Mouse (Mus musculus) CH12.LX (cell line): ENCODE data around the gene Gm20431. TPM values are rescaled to one million over a fixed set of nuclear protein-coding genes. Genes with fewer than 3 reads are reported as not detected.

Experiments
- DNase-seq: peaks from one replicate; pipeline ENCODE4 v3.0.0-alpha.2; 2013; ENCODE audit errors: extremely low read depth
- H3K27ac ChIP-seq: 2 replicates; pipeline ENCODE4 v1.5.1; 2012; ENCODE audit warnings: low read depth, mild to moderate bottlenecking, control low read depth, moderate library complexity; ENCODE audit not compliant: insufficient read depth
- H3K27me3 ChIP-seq: replicated peaks from 2 replicates; pipeline ENCODE3; 2012; ENCODE audit warnings: inconsistent platforms
- H3K36me3 ChIP-seq, 2 experiments: replicated peaks in 1 of 2; 2 replicates each; pipeline versions ENCODE3 to v1.6.1; 2012; ENCODE audit warnings: inconsistent platforms in 1 of 2, low read length in 1 of 2, mild to moderate bottlenecking in 1 of 2, mixed read lengths in 1 of 2, moderate library complexity in 1 of 2; ENCODE audit not compliant: control insufficient read depth in 1 of 2, insufficient read depth in 1 of 2
- H3K4me1 ChIP-seq, 2 experiments: 2 replicates each; pipeline ENCODE4 v1.6.1; 2012; ENCODE audit warnings: inconsistent platforms in 1 of 2, moderate library complexity in 1 of 2; ENCODE audit not compliant: insufficient read depth in 2 of 2, control insufficient read depth in 1 of 2
- H3K4me2 ChIP-seq: 2 replicates; pipeline ENCODE4 v1.6.1; 2012; ENCODE audit warnings: low read depth, mild to moderate bottlenecking, control low read depth; ENCODE audit not compliant: poor library complexity, insufficient read depth, severe bottlenecking
- H3K4me3 ChIP-seq, 3 experiments: fragments of 150-350 bp in 1 of 3; sonication (generic) in 1 of 3; replicated peaks in 1 of 3; 2 replicates each; pipeline versions ENCODE3 to v1.5.1; 2011 to 2012; ENCODE audit warnings: low read depth in 2 of 3, low read length in 2 of 3, mild to moderate bottlenecking in 2 of 3, moderate library complexity in 2 of 3, control low read depth in 1 of 3, improper control_type of control experiment in 1 of 3, inconsistent platforms in 1 of 3, mixed read lengths in 1 of 3; ENCODE audit not compliant: poor library complexity in 1 of 3
- H3K79me2 ChIP-seq: replicated peaks from 2 replicates; pipeline ENCODE4 v1.6.1; 2012; ENCODE audit warnings: mild to moderate bottlenecking, moderate library complexity; ENCODE audit not compliant: control insufficient read depth, poor library complexity, insufficient read depth, severe bottlenecking; ENCODE audit errors: extremely low read depth
- H3K9ac ChIP-seq: 2 replicates; pipeline ENCODE4 v1.6.1; 2012; ENCODE audit warnings: low read depth, mild to moderate bottlenecking, control low read depth, moderate library complexity; ENCODE audit not compliant: insufficient read depth
- H3K9me3 ChIP-seq: replicated peaks from 2 replicates; pipeline ENCODE3; 2012; ENCODE audit warnings: low read length, inconsistent platforms, mixed read lengths
- E2F4 ChIP-seq: IDR thresholded peaks from 2 replicates; pipeline ENCODE4 v1.6.1; 2011; ENCODE audit warnings: low read depth, low read length, improper control_type of control experiment; ENCODE audit not compliant: insufficient replicate concordance
- JUN ChIP-seq: IDR thresholded peaks from 2 replicates; pipeline ENCODE4 v1.6.1; 2011; ENCODE audit warnings: low read depth, mild to moderate bottlenecking, low read length, improper control_type of control experiment, moderate library complexity; ENCODE audit not compliant: insufficient read depth
- MAFK ChIP-seq: IDR thresholded peaks from 2 replicates; pipeline ENCODE4 v1.6.1; 2011; ENCODE audit warnings: low read length, improper control_type of control experiment; ENCODE audit not compliant: insufficient replicate concordance
- POLR2A ChIP-seq: IDR thresholded peaks from 2 replicates; pipeline ENCODE4 v1.6.1; 2011; ENCODE audit warnings: low read depth, mild to moderate bottlenecking, improper control_type of control experiment, low read length
- SIN3A ChIP-seq: IDR thresholded peaks from 2 replicates; pipeline ENCODE4 v1.6.1; 2012; ENCODE audit warnings: low read length, improper control_type of control experiment, inconsistent platforms
- UBTF ChIP-seq: IDR thresholded peaks from 2 replicates; pipeline ENCODE4 v1.6.1; 2012; ENCODE audit warnings: low read depth, mild to moderate bottlenecking, inconsistent platforms, low read length, improper control_type of control experiment, moderate library complexity
- USF1 ChIP-seq: IDR thresholded peaks from 2 replicates; pipeline ENCODE4 v1.6.1; 2014; ENCODE audit warnings: low read depth, mild to moderate bottlenecking, inconsistent platforms, low read length, improper control_type of control experiment
- ZC3H11A ChIP-seq: IDR thresholded peaks from 2 replicates; pipeline ENCODE4 v1.6.1; 2012; ENCODE audit warnings: low read depth, mild to moderate bottlenecking, inconsistent platforms, low read length, improper control_type of control experiment
- ZMIZ1 ChIP-seq: IDR thresholded peaks from 2 replicates; pipeline ENCODE4 v1.6.1; 2012; ENCODE audit warnings: low read depth, mild to moderate bottlenecking, inconsistent platforms, low read length, improper control_type of control experiment
- dilution Hi-C: fragments of 300-500 bp; cut with MboI; formaldehyde crosslinking; loops from 2 replicates; pipeline ENCODE4 v1.14.3; 2020; ENCODE audit warnings: low sequenced_read_pairs; ENCODE audit not compliant: extremely low pct_unique_long_range_greater_than_20kb, extremely low pct_ligation_motif_present
- in situ Hi-C: fragments of 300-500 bp; cut with MboI; formaldehyde crosslinking; loops from 3 replicates; pipeline ENCODE4 v1.14.3; 2019; ENCODE audit warnings: low sequenced_read_pairs, low pct_ligation_motif_present, low pct_unique_long_range_greater_than_20kb, mixed read lengths
- polyA plus RNA-seq: library from polyadenylated mRNA; unstranded; fragments of >175 nt; gene quantifications from 2 replicates; pipeline ENCODE4 v1.2.1, GENCODE M21; 2012; ENCODE audit warnings: low read depth; ENCODE audit not compliant: insufficient read length
- total RNA-seq, 2 experiments: library from RNA; depleted of rRNA; stranded (reverse); fragments of 300-350 nt in 1 of 2; fragments of >200 nt in 1 of 2; gene quantifications; 2 replicates each; pipeline ENCODE4 v1.2.3; 2012 to 2014

Gm20431 gene
- total and polyA plus RNA-seq, 3 experiments, result 2.4 to 15.0 TPM; not detected in 1

DNA sequence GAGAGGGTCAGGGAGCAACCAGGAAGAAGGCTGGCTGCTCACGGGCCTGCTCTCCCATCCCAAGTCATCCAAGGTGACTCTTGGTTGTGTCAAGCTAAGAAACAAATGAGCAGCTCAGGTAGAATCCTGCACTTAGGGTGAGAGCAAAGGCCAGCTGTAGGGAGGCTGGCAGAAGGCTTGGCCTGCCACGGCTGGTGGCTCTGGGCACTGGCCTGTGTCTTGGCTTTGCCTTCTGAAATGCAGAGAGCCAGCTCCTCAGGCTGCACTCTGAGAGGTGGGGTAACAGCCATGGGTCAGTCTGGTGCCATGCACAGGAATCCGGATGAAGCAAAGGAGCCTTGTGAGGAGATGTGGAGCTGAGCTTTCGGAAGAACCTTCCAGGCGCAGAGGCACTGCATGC is 7.1 kb upstream of the Gm20431 start:
- Histone ChIP-seq H3K9me3 (peaks cover 6% of the 10 kb centered on the region), H3K9ac (no peak overlapping the region), H3K36me3 (no peaks in the 10 kb centered on the region), H3K27me3 (peaks cover 46% of the 10 kb centered on the region), H3K4me2 (no peak overlapping the region), H3K4me3 (no peak overlapping the region), H3K4me1 (peaks cover 7 to 19% of the 10 kb centered on the region in 2 experiments), H3K79me2 (no peaks in the 10 kb centered on the region), H3K27ac (no peak overlapping the region)
- dilution Hi-C loops, result no loop called here
- in situ Hi-C loops, result no loop called here
- TF ChIP-seq SIN3A, result no peak
- no peak for DNase-seq

DNA sequence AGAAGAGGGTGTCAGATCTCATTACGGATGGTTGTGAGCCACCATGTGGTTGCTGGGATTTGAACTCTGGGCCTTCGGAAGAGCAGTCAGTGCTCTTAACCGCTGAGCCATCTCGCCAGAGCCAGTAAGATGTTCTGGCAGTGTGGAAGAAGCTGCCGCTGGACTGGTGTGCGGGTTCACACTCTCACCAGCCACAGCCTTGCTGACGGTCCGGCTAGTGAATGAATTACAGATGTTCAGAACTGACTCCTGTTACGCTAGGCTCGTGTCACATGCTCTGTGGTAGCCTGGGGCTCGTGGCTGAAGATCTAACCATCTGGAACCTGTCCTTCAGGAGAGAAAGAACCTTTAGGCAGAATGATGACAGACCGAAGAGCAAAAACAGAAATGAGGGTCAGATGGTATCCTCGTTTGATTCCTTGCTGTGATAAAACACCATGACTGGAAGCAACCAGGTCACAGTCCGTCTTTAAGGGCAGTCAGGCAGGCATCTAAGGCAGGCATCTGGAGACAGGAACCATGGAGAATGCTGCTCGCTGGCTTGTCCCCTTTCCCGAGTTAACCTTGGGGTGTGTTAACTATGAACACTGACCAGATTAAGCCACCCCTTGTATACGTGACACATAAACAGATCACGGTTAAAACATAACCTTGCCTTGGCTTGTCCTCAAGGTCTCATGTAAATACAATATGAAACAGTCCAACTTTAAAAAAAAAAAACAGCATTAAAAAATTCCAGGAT is 4.8 kb upstream of the Gm20431 start:
- in situ Hi-C loops, result no loop called here
- H3K27ac ChIP-seq, result no peak overlapping the region
- dilution Hi-C loops, result no loop called here
- no peak for DNase-seq
- H3K4me2 ChIP-seq, result no peak overlapping the region
- TF ChIP-seq MAFK (no peak), POLR2A (no peak), JUN (no peak), UBTF (no peak)
- H3K4me1 ChIP-seq, result peaks cover 4 to 12% of the 10 kb centered on the region in 2 experiments
- H3K27me3 ChIP-seq, result peaks cover 55% of the 10 kb centered on the region
- H3K36me3 ChIP-seq, result no peaks in the 10 kb centered on the region
- H3K4me3 ChIP-seq, result no peak overlapping the region
- H3K9ac ChIP-seq, result no peak overlapping the region
- H3K9me3 ChIP-seq, result peaks cover 3% of the 10 kb centered on the region
- H3K79me2 ChIP-seq, result no peaks in the 10 kb centered on the region; the same call in 1 of the 2 replicates

- peaks cover 31% of the 10 kb centered on the region for H3K79me2 ChIP-seq
- peaks cover 30% of the 10 kb centered on the region for H3K27me3 ChIP-seq
- in situ Hi-C loops, result no loop called here
- TF ChIP-seq ZMIZ1 (no peak), USF1 (no peak), E2F4 (no peak), JUN (no peak), ZC3H11A (no peak), MAFK (no peak)
- H3K4me2 ChIP-seq, result no peak overlapping the region
- H3K9ac ChIP-seq, result no peak overlapping the region
- H3K9me3 ChIP-seq, result peaks cover 3% of the 10 kb centered on the region
- H3K4me3 ChIP-seq, result no peak overlapping the region
- dilution Hi-C loops, result no loop called here
- peaks cover 20 to 39% of the 10 kb centered on the region in 2 experiments for H3K4me1 ChIP-seq
- no peak overlapping the region for H3K27ac ChIP-seq
- peaks cover 0 to 9% of the 10 kb centered on the region in 2 experiments for H3K36me3 ChIP-seq
- no peak for DNase-seq
Observed at GRCm38 (mm10) chr2:167662713-167663112, 1.4 kb upstream of the Gm20431 start.
